Mouse (Mus musculus): ENCODE measurements around the gene Tmem151a.

GRCm38 (mm10) chr19:5092083-5092482 is 6.8 kb upstream of the Tmem151a start:
- no peak for TF ChIP-seq CTCF (IDR thresholded peaks at IDR 0.05; ENCODE audit: borderline replicate concordance, insufficient read depth, low read depth, low read length)
- no peak for TF ChIP-seq POLR2A (IDR thresholded peaks at IDR 0.05; ENCODE audit: borderline replicate concordance, insufficient read depth, low read length)
